Mouse (Mus musculus) cerebellum, postnatal 36 days (tissue): ENCODE results near the gene Nsmce4a.
A peak's percentile ranks its signal among the peaks of the same experiment; 100 is the strongest.
"Not testable (repeated sequence)": the region's sequence is repeated elsewhere in the genome, so short reads cannot be mapped to it uniquely, and the experiment has no call there.

Source experiments
- DNase-seq, 2 experiments: peaks; one replicate each; pipeline ENCODE4 v3.0.0; 2021 to 2022; ENCODE audit warnings: mixed read lengths in 2 of 2

The Nsmce4a gene

DNA sequence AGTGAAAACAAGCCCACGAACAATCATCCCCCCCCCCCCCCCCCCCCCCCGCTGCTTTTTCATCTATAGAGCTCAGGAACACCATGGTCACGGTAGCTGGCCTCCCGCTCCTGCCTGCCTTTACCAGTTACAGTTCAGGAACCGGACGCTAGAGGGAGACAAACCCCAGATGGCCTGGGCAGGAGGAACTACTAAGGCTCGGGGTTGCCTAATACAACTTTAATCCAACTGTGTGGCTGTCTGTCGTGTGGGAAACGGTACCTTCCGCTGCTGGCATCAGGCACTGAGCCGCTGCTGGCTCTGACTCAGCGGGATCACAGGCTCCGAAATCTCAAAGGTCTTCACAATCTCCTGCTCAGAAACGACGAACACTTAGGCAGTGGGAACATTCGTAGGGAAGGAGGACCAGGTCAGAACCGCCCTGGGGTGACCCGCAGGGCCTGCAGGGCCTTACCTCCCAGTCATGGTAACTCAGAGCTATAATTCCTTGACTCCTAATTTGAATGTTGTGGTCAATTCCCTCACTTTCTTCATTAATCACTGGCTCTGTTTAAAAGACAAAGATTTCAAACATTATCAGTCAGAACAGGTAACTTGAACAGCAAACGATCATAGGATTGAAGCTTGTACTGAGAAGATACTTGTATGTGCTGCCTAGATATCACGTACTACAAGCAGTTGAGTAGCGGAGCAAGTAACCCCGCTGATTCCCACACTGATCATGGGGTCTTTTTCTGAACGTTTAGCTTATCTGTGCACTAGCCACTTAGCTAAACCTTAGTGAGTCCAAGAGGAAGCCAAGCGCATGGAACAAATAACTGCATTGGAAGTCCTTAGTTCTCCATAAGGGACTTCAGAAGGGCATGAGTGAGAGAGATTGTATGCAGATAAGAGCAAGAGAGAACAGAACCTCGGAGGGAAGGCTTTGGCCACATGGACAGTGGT, 39.3 kb downstream of the Nsmce4a start:
- DNase-seq, result peak; percentile 89 to 94

DNA sequence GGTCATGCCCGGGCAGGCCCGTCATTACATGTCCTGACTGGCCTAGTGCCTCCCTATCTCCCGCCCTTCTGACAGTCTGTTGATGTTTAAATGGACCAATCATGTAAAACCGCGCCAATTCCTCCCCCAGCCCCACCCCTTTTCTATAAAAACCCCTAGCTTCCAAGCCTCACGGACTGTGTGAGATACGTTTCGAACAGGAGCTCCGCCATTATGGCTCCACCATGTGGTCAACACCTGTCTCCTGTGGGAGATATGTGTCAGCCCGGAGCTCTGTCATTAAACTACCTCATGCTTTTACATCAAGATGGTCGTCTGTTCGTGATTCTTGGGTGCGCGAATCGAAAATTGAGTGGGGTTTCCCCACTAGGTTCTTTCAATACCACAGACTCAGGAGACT, 41.8 kb downstream of the Nsmce4a start:
- DNase-seq, result not testable (repeated sequence)

DNA sequence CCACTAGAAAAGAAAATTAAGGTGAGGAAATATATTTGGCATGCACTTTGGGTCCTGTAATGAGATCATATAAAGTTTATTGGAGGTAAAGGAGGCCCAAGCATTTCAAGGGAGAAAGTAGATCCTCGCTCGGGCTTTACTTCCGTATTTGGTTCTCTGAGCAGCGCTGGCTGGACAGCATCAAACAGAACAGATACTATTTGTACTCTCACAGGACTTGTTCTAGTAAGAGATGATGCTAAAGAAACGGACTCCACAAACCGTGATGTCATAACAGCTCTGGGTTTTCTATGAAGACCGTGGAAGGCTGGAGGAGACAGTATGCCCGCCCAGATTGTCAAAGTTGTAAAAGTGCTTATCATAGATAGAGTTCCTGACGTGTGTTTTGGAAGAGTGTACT, 45.6 kb downstream of the Nsmce4a start:
- no peak for DNase-seq

DNA sequence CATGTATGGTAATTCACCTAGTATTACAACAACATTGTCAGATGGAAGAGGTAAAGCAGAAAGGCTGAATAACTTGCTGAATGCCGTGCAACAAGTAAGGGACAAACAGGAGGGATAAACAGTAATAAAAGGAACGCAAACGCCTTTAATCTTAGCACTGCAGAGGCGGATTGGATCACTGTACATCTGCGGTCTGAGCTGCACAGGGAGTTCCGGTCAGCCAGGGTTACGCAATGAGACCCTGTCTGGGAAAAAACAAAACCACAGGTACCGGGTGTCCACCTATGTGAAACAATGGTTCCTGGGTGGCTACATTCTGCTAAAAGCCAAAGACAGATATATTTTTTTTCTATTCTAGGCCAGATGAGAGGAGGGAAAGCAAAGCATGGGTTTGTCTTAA, 49.5 kb downstream of the Nsmce4a start:
- DNase-seq, result no peak

DNA sequence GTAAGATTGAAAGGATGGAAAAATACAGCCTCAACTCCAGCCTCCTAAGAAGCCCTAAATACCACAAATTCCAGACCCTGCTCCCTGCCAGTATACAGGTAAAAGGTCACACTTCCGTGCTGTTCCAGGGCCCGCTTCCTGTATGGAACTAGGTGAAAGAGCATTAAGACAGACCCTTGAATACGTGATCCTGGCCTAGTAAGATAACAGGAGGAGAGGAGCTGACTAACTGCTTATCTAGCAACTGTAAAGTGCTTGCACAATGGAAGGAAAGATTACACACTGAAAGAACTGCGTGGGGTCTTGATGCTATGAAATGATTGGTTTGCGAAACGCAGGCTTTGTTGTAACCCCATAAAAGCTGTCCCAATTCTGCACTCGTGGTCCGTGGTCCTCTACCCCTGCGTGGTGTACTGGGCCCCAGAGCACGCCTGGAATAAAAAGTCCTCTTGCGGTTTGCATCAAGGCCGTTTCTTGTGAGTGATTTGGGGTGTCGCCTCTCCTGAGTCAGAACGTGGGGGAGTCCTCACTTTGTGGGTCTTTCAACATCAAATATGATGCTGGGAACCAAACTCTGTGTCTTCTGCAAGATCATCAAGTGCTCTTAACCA, 52.0 kb downstream of the Nsmce4a start:
- no peak for DNase-seq

DNA sequence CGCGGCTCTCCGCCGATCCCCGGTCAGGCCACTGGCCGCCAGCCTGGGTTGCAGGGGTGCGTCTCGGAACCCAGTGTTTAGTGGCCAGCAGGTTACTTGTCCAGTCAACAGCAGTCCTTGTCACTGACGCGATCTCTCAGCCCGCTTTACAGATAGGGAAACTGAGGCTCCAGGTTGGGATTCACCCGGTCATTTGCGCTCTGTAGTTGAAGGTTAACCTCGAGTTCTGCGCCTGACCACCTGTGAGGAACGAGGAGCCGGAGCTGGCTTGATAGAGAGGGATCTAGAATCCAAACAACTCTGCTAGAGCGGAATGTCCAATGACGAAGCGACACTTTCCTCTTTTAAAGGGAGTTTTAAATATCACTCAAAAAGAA, 52.9 kb downstream of the Nsmce4a start, which contains the start of gene Ate1:
TSS of gene Ate1 (minus strand) at position 321 of the 377 bp plus-strand sequence.
- DNase-seq, result no peak

DNA sequence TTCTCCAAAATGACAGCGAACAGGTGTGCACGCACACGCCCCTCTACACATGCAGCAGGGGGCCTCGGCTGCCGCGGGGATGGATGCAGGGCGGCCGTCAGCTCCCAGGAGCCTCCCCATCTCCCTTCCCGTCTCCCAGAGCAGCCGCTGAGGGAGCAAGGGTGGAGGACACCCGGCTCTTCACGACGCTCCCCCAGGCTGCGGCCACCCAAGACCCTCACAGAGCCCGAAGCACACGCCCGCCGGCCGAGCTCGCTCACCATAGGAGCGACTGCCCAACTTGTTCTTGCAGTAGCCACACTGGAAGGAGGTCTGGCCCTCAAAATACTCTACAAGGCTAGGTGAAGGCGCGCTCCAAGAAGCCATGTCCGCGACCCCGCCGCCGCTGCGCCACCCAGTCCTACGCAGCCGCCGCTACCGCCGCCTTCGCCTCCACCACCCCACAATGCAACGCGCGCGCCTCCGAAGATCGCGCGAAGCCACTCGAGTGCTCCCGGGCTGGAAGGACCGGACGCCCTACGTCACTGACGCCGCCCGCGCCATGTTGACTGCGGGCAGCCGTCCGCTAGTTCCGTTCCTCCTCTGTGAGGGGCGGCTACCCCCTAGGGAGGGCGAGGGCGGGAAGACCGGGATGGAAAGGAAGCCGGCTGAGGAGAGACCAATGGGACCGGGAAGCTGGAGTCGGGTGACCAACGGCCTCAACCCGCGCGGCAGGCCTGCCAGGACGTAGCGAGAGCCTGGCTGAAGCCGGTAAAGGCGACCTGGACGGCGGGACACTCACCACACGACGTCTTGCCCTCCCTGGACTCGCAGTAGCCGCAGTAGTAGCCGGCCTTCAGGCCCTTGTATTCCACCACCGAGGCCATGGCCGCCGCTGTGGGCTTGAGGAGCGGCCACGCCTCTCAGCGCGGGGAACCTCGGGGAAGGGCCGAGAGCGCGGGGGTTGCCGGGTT, 53.5 kb downstream of the Nsmce4a start:
- peak; percentile 97 to 98 for DNase-seq

DNA sequence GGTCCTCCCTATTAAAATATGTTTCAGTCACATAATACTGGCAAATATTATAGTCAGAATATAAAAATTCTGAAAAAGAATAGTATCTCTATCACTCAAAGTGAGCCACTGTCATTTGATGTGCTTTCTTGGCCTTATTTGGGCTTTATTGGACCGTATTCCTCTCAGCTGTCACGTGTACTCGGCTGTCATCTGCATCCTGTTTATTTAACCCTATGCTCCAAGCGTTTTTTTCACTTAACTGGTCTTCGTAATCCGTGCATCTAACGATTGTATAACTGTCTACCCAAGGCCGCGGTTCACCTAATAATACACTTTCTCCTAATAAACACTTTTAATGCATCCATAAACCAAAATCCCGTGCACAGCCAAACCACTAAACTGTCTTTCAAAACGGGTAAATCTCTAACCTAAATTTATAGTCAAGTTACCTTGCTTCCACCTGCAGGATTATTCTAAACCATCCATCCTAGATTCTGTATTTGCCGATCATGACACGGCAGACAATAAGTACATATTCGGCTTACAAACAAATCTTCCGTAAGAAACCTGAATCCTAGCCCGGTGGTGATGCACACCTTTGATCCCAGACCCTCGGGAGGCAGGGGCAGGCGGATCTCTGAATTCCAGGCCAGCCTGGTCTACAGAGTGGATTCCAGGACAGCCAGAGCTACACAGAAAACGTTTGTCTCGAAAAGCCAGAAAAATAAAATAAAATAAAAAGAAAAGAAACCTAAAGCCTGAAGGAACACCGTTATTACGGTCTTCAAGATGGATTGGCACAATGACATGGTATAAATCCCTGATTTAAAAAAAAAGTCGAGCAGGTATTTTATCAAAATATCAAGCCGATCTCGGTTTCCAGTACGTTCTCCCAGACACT, 54.5 kb downstream of the Nsmce4a start:
- peak; percentile 13 to 16 for DNase-seq

DNA sequence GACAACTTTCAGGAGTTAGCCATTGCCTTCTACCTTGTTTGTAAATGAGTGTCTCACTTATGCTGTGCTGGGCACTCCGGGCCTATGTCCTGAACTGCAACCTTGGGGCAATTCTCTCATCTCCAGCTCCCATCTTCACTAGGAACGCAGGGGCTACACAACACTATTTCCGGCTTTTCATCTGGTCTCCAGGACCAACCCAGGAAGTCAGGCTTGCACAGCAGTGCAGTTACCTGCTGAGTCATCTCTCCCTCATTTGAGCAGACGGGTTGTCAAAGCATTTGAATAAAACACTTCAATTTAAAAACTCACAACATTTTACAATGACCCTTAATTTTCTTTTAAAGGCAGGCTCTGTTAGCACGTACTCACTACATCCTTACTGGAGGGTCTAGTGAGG, 62.7 kb downstream of the Nsmce4a start:
- DNase-seq, result no peak

DNA sequence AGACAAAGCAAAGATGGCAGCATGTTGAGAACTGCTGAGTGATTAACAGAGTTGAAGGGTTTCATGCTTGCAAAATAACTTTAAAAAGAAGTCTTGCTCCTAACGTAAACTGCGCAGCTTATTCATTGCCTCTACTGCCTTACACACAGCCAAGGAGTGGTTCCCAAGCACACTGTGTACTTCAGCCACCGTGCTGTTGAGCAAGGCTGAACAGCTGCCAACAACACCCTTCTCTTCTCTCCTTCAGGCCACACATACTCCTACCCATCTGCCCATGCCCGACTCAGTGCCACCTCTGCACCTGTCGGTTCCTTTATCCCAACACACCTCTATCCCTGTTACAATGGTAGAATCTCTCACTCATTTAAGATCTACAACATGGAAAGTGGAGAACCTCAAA, 69.9 kb downstream of the Nsmce4a start:
- no peak for DNase-seq

DNA sequence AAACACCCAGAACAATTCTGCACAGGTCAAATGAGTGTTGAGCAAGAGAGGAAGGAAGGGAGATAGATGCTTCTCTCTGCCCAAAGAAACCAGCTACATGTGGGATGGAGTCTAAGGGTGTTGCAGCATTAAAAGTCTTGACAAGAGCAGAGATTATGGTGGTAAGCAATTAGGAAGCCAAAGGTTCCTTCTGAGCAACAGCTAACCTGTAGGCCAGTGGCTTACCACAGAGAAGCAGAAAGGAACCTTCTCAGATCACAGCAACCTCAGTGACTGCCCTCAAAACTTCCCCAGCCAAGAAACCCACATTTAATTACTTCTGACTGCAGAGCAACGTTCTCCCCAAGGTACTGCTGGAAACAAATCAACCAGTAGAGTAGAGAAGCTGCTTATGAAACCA, 71.4 kb downstream of the Nsmce4a start:
- no peak for DNase-seq

DNA sequence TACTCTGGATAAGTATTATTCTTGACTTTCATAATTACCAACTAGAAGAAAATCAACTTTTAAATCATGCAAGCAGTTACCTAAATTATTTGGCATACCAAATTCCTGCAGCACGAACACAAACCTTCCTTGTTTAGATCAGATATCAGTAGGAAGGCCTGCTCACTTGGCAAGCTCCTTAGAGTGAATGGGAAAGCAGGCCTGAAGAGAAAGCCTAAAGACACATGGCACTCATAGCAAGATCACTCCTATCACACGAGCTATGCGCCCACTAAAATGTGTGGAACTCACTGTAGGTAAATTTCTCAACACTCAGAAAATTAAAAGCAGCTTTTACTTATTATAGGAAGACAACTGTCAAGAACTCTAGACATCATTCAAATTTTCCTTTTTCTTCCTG, 79.6 kb downstream of the Nsmce4a start:
- no peak for DNase-seq

DNA sequence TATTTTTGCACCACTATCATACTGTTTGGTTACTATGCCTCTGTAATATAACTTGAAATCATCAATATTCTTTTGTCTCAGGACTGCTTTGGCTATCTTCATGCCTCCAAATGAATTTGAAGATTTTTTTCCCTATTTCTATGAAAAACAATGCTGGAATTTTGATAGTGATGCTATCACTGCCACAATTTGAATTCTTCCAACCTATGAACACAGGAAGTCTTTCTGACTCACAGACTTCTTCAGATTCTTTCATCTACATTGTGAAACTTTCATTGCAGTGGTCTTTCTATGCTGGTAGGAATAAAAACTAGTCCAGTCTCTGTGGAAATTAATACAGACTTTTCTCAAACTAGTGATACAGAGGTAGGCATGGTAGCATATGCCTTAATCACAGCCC, 80.9 kb downstream of the Nsmce4a start:
- DNase-seq, result no peak
